Mouse (Mus musculus) cerebellum, adult 2 months (tissue): Measurements from ENCODE around the gene Gm49354. TPM values are rescaled to one million over a fixed set of nuclear protein-coding genes. Genes with fewer than 3 reads are reported as not detected.

ENCODE experiments used
- DNase-seq, 2 experiments: peaks; one replicate each; pipeline ENCODE4 v3.0.0; 2021
- H3K27ac ChIP-seq: fragments of 200-500 bp; 2 replicates; pipeline ENCODE4 v1.5.1; 2012; ENCODE audit warnings: low read length, control low read depth, inconsistent platforms; ENCODE audit not compliant: insufficient read depth
- H3K27me3 ChIP-seq: fragments of 200-500 bp; 2 replicates; pipeline ENCODE4 v1.6.1; 2012; ENCODE audit warnings: inconsistent platforms, mild to moderate bottlenecking, low read length, moderate library complexity; ENCODE audit not compliant: control insufficient read depth, insufficient read depth
- H3K4me1 ChIP-seq: fragments of 200-500 bp; 2 replicates; pipeline ENCODE4 v1.6.1; 2011; ENCODE audit warnings: low read length; ENCODE audit not compliant: control insufficient read depth, insufficient read depth
- H3K4me3 ChIP-seq: fragments of 200-500 bp; replicated peaks from 2 replicates; pipeline ENCODE3; 2011; ENCODE audit warnings: mild to moderate bottlenecking, low read depth, low read length, control low read depth; ENCODE audit not compliant: insufficient read depth
- CTCF ChIP-seq: fragments of 200-500 bp; IDR thresholded peaks from 2 replicates; pipeline ENCODE4 v1.5.1; 2011; ENCODE audit warnings: low read depth, mild to moderate bottlenecking, control low read depth, low read length, moderate library complexity, borderline replicate concordance; ENCODE audit not compliant: insufficient read depth
- POLR2A ChIP-seq: fragments of 200-500 bp; IDR thresholded peaks from 2 replicates; pipeline ENCODE4 v1.6.1; 2011; ENCODE audit warnings: low read length, control low read depth, borderline replicate concordance; ENCODE audit not compliant: insufficient read depth
- WGBS: fragments of 180-500 bp; shearing (Covaris S2); methylation state at CpG from one replicate; pipeline ENCODE4 v1.1.7; 2018; 5-methylcytosine and 5-hydroxymethylcytosine counted together
- polyA plus RNA-seq: library from polyadenylated mRNA; depleted of rRNA; stranded (reverse); fragments of >200 nt; gene quantifications from 2 replicates; pipeline ENCODE4 v1.2.3, GENCODE M21; 2012; rRNA removed

Gene Gm49354
- not detected in 2 replicates for polyA plus RNA-seq

DNA sequence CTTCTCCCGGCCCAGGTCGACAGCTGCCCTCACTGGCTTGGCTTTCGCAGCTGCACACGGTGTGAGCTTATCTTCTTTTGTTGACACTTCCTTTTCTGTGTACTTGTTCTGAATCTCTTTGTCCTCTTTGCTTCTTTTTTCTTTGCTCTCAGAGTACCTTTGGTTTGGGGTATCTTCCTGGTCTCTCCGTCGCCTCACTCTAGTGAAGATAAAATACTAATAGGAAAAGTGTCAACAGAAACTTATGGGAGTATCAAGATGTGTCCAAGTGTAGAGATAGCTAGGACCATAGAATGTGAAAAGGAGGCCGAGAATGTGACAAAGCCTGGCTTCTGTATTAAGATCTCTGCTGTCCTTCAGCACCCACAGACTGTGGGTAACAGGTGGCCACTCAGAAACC, at the start of gene Gm49354:
TSS of gene Gm49354 (minus strand) at position 101 of the 400 bp plus-strand sequence.
- Histone ChIP-seq H3K27ac (no peak within 1 kb of the TSS), H3K4me1 (no peaks in the 10 kb centered on the region), H3K4me3 (no peak within 1 kb of the TSS), H3K27me3 (no peaks in the 10 kb centered on the region)
- TF ChIP-seq CTCF (no peak), POLR2A (no peak)
- 89% methylated on average over 7 of the region's 7 CpGs for whole genome bisulfite sequencing
- no peak for DNase-seq

DNA sequence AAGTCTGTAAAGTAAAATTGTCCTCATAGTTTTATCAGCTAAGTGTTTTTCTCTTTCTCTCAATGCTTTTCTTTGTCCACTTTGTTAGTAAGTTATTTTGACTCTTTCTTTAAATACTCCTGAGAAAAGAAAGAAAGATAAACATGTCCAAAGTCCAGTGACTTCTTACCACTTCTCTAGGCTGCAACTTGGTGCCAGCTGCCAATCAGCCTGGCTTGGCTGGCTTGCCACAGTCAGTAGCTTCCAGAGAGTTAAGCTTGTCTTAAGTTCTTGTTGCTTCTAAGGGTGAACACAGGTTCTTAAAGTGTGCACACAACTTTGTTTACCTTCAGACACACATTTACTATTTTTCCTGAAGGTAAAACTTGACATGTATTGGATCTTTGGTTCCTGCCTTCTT, 43.9 kb upstream of the Gm49354 start:
- H3K27me3 ChIP-seq: no peaks in the 10 kb centered on the region
- DNase-seq: no peak
- no peak for TF ChIP-seq POLR2A
- TF ChIP-seq CTCF: no peak
- H3K4me1 ChIP-seq: peaks cover 4% of the 10 kb centered on the region
- no peak overlapping the region for H3K27ac ChIP-seq
- no peak overlapping the region for H3K4me3 ChIP-seq

DNA sequence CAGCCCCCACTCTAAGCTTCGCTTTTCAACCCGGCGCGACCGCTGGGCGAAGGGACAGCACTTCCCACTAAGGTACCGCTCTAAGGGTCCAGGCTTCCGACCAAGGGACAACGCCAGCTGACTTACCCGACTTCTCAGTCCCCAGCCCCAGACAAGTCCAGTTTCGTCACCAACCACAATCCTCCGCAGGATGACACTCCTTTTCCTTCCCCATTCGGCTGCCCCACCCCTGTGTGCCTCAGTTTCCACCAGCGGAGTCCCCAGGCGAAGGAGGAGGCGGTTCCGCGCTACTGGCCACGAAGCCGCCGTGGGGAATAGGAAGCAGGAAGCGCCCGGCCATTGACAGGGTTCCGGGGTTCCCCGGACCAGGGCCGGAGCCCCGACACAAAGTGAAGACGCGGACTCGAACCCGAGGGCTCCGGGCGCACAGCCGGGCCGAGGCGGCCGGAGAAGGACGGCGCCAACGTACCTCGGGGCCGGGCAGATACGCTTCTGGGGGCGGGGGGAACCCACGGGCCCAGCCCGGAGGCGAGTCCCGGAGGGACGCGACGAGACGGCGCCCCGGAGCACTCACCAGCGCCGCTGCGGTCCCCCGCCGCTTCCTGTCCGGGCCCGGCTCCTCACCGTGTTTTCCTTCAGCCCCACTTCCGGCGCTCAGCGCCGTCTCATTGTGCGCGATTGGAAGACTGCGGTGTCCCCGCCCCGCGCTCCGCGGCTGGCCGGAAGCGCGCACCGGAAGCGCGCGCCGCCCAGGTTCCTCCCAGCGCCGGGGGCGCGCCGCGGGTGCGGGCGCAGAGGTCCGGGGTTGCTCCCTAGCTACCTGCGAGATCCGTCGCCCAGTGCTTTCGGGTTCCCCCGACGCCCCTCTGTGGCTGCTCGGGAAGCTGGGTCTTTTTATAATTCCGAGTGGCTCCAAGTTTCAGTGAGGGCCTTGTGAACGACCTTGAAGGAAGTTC, 40.7 kb upstream of the Gm49354 start, which contains the start of gene Tut7:
TSS of gene Tut7 (minus strand) at position 641 of the 956 bp plus-strand sequence.
- under 1% methylated on average over 98 of the region's 100 CpGs for WGBS
- H3K27me3 ChIP-seq: no peaks in the 10 kb centered on the region
- H3K27ac ChIP-seq: peak within 1 kb of the TSS; percentile 85
- peaks cover 14% of the 10 kb centered on the region for H3K4me1 ChIP-seq
- peak within 1 kb of the TSS; percentile 90 for H3K4me3 ChIP-seq
- peak; percentile 92 to 94 for DNase-seq
- TF ChIP-seq CTCF (no peak), POLR2A (peak; percentile 80)

DNA sequence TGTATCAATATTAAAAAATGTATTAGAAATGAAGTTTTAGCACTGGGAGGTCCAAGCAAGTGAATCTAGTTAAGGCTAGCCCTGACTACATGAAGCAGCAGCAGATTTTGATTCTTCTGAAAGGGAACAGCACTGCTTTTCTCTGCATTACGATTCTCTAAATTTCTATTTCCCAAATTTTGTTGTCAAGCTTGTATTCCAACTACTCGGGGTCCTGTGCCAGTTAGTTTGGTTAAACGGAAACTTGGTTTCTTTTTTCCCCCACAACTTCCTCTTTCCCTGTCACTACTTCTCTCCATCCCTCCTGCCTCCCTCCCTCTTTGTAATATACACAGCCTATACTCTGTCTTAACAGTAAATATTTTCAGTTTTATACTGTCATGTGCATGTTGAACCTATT, 38.8 kb upstream of the Gm49354 start:
- Histone ChIP-seq H3K27ac (no peak overlapping the region), H3K27me3 (no peaks in the 10 kb centered on the region), H3K4me3 (no peak overlapping the region), H3K4me1 (peaks cover 14% of the 10 kb centered on the region)
- no peak for DNase-seq
- no peak for TF ChIP-seq CTCF
- no peak for TF ChIP-seq POLR2A
- WGBS: 64% methylated on average over 3 of the region's 3 CpGs

DNA sequence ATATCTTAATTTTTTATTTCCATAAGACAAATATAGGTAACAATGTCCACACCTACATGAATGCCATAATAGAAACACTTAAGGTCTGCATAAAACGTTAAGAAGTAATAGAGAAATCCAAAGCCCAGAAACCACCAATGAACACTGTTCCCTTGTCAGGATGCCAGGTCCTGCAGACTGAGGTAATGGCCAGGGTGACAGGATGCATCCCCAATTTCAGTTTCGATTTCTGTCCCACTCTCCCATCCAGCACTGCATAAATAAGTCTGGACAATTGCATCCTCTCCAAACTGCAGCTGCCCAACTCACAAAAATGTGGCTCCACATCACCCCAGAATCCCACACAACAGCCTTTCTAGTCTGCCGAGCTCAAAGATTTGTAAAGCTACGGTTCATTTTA, 38.1 kb upstream of the Gm49354 start:
- TF ChIP-seq CTCF (no peak), POLR2A (no peak)

DNA sequence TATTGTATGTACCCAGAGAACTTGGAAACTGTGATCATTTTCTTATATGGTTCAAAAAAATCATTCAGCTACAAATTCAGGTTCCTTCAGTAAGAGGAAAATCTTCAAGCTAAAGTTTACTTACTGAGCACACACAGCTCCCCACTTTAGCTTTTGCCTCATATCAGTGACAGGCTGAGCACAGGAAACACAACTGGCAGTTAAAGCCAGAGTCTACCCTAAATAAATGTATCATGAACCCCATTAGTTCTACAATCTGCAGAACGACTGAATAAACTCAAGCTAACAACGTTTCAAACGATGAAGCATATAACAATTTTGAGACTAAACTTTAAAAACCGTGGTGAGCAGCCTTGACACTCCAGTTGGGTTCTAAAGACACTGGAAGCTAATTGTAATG, 35.3 kb upstream of the Gm49354 start:
- no peak overlapping the region for H3K4me3 ChIP-seq
- WGBS: 88% methylated on average over 4 of the region's 4 CpGs
- DNase-seq: no peak
- peaks cover 14% of the 10 kb centered on the region for H3K4me1 ChIP-seq
- TF ChIP-seq POLR2A (no peak), CTCF (no peak)
- H3K27me3 ChIP-seq: no peaks in the 10 kb centered on the region
- no peak overlapping the region for H3K27ac ChIP-seq

More for the DNA sequence above, 38.1 kb upstream of the Gm49354 start:
- Histone ChIP-seq H3K27me3 (no peaks in the 10 kb centered on the region), H3K4me3 (no peak overlapping the region), H3K27ac (no peak overlapping the region), H3K4me1 (peaks cover 14% of the 10 kb centered on the region)
- no peak for DNase-seq
- 44% methylated on average over 4 of the region's 4 CpGs for WGBS

DNA sequence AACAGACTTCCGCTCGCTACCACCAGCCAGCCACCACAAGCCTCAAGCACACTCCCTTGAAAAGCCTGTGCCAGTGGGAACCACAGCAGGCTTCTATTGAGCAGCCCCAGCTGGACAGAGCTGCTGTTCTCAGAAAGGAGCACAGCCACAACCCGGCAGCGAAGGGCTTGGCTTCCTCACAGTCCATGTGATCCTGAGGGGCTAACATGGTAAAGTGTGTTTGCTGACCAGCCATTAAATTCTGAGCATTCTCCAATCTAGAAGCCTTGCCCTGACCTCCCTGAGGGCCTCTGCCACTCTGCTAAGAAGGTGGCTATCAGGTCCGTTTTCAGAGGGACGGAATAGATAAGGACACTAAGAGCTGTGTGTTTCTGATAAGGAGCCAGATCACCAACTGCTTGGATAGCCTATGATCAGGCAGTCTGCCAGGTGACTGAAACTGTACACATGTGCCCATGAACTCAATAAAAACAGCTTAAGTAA, 32.1 kb upstream of the Gm49354 start:
- Histone ChIP-seq H3K27me3 (no peaks in the 10 kb centered on the region), H3K27ac (no peak overlapping the region), H3K4me3 (no peak overlapping the region), H3K4me1 (peaks cover 6% of the 10 kb centered on the region; the same call in 1 of the 2 replicates)
- DNase-seq: no peak
- 40% methylated on average over 6 of the region's 6 CpGs for WGBS
- TF ChIP-seq CTCF: no peak
- TF ChIP-seq POLR2A: no peak

DNA sequence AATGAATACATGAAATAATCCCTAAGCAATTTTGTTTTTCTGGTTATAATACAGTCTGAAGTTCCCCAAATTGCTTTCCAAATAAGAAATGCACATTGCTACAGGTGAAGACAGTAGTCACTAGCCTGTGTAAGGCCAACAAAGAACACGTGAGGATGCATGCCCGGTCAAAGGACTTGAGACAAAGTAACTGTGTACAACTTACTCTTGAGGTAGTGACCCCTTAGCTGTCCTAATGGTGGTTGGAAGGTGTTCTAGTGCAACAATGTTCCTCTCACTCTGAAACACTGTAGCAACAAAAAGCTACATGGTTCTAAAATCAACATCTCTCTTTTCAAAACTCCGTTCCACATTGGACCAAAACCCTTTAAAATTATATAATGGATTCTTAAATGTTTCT, 29.5 kb upstream of the Gm49354 start:
- TF ChIP-seq POLR2A (no peak), CTCF (no peak)
- H3K27ac ChIP-seq: no peak overlapping the region
- no peak overlapping the region for H3K4me3 ChIP-seq
- no peaks in the 10 kb centered on the region for H3K4me1 ChIP-seq
- no peaks in the 10 kb centered on the region for H3K27me3 ChIP-seq
- 95% methylated on average over 3 of the region's 3 CpGs for WGBS
- DNase-seq: no peak
